Mouse (Mus musculus) embryonic facial prominence, embryonic 10.5 days (tissue): ENCODE measurements at regions not wholly inside any gene's neighbourhood (a gene's known extent, or its start where the extent isn't known, plus 50 kb on each side); places are given as distances from the start of the nearest gene placed in this dataset.
A peak's percentile ranks its signal among the peaks of the same experiment; 100 is the strongest.
"Not testable (repeated sequence)": the region's sequence is repeated elsewhere in the genome, so short reads cannot be mapped to it uniquely, and the experiment has no call there.

Experiments
- DNase-seq: peaks from one replicate; pipeline ENCODE4 v3.0.0-alpha.2; 2017; ENCODE audit warnings: low spot score
- H3K27ac ChIP-seq: fragments of 300-500 bp; sonication (generic); replicated peaks from 2 replicates; pipeline ENCODE4 v1.5.1; 2016; ENCODE audit warnings: mild to moderate bottlenecking
- H3K27me3 ChIP-seq: fragments of 300-500 bp; sonication (generic); replicated peaks from 2 replicates; pipeline ENCODE4 v1.6.1; 2016; ENCODE audit warnings: low read depth, mild to moderate bottlenecking; ENCODE audit not compliant: poor library complexity, severe bottlenecking
- H3K36me3 ChIP-seq: fragments of 300-500 bp; sonication (generic); replicated peaks from 2 replicates; pipeline ENCODE4 v1.6.1; 2016; ENCODE audit warnings: mild to moderate bottlenecking, moderate library complexity
- H3K4me1 ChIP-seq: fragments of 300-500 bp; sonication (generic); 2 replicates; pipeline ENCODE4 v1.6.1; 2016
- H3K4me3 ChIP-seq: fragments of 300-500 bp; sonication (generic); 2 replicates; pipeline ENCODE4 v1.5.1; 2016; ENCODE audit warnings: mild to moderate bottlenecking, moderate library complexity
- H3K9me3 ChIP-seq: fragments of 300-500 bp; sonication (generic); 2 replicates; pipeline ENCODE4 v1.6.1; 2016; ENCODE audit warnings: mild to moderate bottlenecking
- WGBS: fragments of 180-500 bp; shearing (Covaris S2); methylation state at CpG from one replicate; pipeline ENCODE4 v1.1.7; 2016; 5-methylcytosine and 5-hydroxymethylcytosine counted together

DNA sequence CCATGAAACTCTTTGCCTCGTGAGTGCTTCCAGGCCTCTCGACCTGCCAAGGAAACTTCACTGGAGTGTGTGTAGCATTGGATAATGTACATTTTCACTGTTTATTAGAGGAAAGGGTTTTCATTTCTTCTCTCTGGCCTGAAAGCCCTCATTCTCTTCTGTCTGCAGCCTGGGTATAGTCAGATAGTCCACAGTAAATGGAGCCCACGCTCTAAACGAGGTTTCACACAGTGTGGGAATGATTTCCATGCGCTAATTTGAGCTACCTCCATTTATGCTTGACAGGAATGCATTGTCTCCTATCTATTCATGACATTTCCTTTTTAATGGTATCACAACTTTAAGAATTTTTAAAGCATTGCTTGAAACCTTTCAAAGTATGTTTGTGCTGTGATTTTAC lies 180.8 kb upstream of the Pfkp start:
- H3K27ac ChIP-seq: no peak overlapping the region
- no peaks in the 10 kb centered on the region for H3K4me1 ChIP-seq
- no peaks in the 10 kb centered on the region for H3K27me3 ChIP-seq
- no peak overlapping the region for H3K4me3 ChIP-seq
- H3K9me3 ChIP-seq: no peaks in the 10 kb centered on the region
- no peaks in the 10 kb centered on the region for H3K36me3 ChIP-seq
- WGBS: 80% methylated on average over 5 of the region's 5 CpGs
- DNase-seq: no peak

DNA sequence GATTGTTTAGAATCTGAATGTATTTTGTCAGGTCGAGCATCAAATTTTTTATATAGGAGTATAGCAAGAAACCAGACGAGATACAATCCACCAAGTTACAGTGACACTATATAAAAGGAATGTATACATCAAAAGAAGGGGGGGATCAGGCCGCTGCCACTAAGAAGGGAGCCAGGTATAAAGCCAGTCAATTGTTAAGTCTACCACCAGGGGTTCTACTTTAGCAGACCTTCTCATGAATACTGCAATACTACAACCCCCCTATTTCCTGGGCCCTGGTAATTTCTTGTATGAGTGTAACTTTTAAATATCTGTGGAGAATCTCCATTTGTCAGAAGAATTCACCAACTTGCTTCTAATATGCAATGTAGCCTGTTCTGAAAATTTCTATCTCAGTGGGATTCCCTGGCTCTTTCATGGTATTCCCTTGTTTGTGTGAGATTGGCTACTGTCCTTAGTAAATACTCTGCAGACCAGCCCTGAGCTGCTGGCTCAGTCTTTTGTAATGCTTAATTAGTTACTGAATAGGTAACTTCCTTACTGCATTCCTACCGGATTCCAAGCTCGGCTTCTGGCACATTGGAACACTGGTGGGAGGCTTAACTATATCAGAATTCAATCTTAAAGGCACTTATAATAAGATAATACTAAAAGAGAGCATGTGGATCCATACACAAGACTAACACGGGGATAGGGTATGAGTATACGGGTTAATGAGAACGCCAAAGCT lies 180.2 kb upstream of the Pfkp start:
- H3K36me3 ChIP-seq, H3K9me3 ChIP-seq, H3K27ac ChIP-seq, DNase-seq, H3K27me3 ChIP-seq, H3K4me3 ChIP-seq, H3K4me1 ChIP-seq: not testable (repeated sequence)
- WGBS: 89% methylated on average over 8 of the region's 8 CpGs

DNA sequence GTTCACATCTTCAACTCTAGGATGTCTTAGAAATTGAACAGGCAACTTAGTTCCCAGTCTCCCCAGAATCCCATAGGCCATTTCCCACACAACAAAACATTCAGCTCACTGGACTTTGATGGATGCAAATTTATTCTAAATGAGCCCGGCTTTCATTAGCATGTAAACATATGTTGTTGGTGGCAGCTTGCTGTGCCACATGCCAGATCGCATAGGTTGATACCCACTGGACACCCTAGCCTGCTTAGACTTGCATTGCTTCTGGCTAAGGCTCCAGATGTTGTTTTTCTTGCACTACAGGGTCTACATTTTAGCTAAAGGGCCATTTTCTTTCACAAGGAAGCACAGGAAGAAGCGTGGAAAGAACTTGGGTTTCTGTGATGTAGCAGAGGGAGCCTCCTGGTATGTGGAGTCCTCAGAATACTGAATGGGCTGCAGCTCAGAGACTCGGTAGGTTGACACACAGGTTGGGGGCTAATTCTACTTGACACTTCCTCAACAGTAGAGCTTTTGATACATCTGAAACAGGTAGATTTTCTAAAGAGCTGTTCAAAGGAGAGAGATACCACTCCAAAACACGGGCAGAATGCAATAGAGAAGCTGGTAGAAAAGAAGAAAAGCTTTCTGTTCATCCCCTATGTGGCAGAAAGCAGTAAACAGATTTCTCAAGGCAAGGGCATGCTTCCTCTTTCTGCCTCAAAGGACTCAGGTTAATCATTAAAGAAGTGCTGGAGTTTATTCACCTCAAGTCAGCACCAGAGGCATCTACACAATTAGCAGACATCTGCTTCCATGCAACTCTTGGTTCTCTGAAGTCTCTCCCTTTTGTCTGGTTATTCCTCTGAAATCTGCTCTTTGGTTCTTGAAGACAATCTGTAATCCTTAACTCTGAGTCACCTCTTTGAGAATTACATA lies 153.9 kb upstream of the Pfkp start:
- WGBS: 80% methylated on average over 5 of the region's 5 CpGs
- no peak for DNase-seq

DNA sequence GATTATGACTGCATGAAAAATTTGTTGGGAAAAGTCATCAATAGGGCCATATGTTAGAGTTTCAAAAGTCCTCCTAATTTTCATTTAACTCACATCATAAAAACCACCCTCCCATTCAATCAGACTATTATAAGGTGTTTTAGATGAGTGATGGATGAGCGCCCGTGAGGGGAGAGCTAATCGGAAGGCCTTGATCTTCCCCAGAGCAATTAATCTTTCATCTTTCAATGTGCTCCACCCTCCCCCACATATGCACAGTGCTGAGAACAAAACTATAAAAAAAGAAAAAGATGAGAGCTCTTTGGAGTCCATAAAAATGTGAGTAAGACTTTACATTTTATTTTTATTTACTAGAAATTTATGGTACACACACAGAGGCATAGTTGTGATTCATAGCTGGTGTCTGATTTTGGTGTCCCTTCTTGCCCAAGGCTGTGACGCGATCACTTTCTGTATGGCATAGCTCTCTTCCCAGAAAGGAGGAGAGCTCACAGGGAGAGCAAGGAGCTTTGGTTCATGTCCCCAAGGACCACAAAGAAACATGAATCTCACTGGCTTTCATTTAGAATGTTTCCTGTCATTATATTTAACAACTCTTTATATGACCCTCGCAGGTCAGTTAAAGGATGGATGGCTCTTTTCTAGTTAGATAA lies 119.5 kb upstream of the Pfkp start:
- no peak for DNase-seq
- H3K27me3 ChIP-seq: no peaks in the 10 kb centered on the region
- no peaks in the 10 kb centered on the region for H3K4me1 ChIP-seq
- 80% methylated on average over 6 of the region's 6 CpGs for WGBS
- no peak overlapping the region for H3K4me3 ChIP-seq
- H3K36me3 ChIP-seq: no peaks in the 10 kb centered on the region
- H3K9me3 ChIP-seq: no peaks in the 10 kb centered on the region
- no peak overlapping the region for H3K27ac ChIP-seq

More for the DNA sequence above, 153.9 kb upstream of the Pfkp start:
- Histone ChIP-seq H3K4me1 (no peaks in the 10 kb centered on the region), H3K4me3 (no peak overlapping the region), H3K27ac (no peak overlapping the region), H3K9me3 (no peaks in the 10 kb centered on the region), H3K36me3 (no peaks in the 10 kb centered on the region), H3K27me3 (no peaks in the 10 kb centered on the region)

DNA sequence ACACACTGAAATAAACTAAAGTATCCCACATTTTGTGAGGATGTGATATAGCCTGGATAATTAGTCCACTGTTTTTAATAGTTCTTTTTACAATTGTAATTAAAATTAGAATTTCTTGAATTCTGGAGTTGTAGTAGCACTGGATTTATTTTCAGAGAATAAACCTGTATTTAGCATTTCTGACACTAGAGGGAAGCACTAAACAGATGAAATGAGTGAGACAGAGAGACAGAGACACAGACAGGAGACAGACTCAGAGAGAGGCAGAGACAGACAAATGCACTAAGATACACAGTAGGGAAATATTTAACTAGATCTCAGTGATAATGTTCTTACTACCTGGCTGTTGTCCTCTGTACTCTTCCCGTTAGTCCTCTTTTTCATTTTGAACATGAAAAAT lies 108.6 kb upstream of the Pfkp start:
- Histone ChIP-seq H3K36me3 (no peaks in the 10 kb centered on the region), H3K9me3 (no peaks in the 10 kb centered on the region), H3K27me3 (no peaks in the 10 kb centered on the region), H3K4me1 (no peaks in the 10 kb centered on the region), H3K4me3 (no peak overlapping the region), H3K27ac (no peak overlapping the region)
- no peak for DNase-seq
- WGBS: 75% methylated on average over 1 of the region's 1 CpGs

DNA sequence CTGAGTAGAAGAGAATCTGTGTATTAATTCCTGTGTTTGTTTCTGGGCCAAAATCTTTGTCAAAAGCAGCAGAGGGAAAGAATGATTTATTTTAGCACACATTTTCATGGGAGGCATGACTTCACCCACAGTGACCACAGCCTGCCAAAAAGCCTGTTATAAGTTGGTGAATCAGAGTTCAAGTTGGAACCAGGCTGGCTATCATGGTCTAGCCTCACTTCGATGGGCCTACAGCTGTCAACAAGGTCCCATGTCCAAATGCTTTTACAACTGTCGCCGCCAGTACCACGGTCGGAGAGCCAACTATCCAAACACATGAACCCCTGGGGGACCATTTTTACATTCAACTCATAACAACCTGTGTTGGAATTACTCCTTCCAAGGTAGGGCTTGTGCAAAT lies 103.0 kb upstream of the Pfkp start:
- no peaks in the 10 kb centered on the region for H3K4me1 ChIP-seq
- no peaks in the 10 kb centered on the region for H3K9me3 ChIP-seq
- no peaks in the 10 kb centered on the region for H3K27me3 ChIP-seq
- H3K4me3 ChIP-seq: no peak overlapping the region
- WGBS: 89% methylated on average over 5 of the region's 5 CpGs
- H3K27ac ChIP-seq: no peak overlapping the region
- DNase-seq: no peak
- H3K36me3 ChIP-seq: no peaks in the 10 kb centered on the region

DNA sequence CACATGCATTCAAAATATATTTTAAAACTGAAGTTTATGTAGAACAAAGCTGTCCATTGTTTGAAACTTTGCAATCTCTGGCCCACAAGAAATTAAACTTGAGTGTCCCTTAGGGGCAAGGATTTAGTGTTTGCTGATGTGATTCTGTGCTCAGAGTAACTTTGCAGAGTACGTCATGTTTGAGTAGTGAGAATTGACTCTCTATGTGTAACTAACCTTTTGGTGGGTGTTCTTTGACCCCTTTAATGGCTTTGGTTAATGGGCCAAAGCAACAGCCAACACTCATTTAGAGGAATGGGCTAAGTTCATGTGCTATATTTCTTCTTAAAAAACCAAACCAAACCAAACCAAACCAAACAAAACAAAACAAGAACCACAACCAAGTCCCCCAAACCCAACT lies 102.6 kb upstream of the Pfkp start:
- Histone ChIP-seq H3K9me3 (no peaks in the 10 kb centered on the region), H3K4me1 (no peaks in the 10 kb centered on the region), H3K4me3 (no peak overlapping the region), H3K36me3 (no peaks in the 10 kb centered on the region), H3K27me3 (no peaks in the 10 kb centered on the region), H3K27ac (no peak overlapping the region)
- DNase-seq: no peak
- 43% methylated on average over 1 of the region's 1 CpGs for WGBS

DNA sequence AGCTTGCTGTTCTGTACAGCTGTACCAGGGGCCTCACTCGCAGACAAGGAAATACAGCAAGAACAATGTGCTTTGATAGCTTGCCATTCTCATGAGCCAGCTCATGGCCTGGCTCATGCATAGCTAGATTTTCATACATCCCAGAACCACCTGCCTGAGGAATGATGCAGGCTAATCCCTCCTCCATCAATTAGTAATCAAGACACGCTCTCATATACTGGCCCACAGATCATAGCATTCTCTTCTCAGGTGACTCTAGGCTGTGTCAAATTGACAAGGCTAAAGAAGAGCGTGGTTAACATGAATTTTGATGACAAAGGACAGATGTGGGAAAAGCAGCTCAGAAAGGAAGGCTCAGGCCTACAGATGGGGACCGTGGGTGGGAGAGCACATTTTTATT lies 93.3 kb upstream of the Pfkp start:
- WGBS: 88% methylated on average over 4 of the region's 4 CpGs
- Histone ChIP-seq H3K9me3 (no peaks in the 10 kb centered on the region), H3K4me3 (no peak overlapping the region), H3K27me3 (no peaks in the 10 kb centered on the region), H3K27ac (no peak overlapping the region), H3K36me3 (no peaks in the 10 kb centered on the region), H3K4me1 (no peaks in the 10 kb centered on the region)
- DNase-seq: no peak

DNA sequence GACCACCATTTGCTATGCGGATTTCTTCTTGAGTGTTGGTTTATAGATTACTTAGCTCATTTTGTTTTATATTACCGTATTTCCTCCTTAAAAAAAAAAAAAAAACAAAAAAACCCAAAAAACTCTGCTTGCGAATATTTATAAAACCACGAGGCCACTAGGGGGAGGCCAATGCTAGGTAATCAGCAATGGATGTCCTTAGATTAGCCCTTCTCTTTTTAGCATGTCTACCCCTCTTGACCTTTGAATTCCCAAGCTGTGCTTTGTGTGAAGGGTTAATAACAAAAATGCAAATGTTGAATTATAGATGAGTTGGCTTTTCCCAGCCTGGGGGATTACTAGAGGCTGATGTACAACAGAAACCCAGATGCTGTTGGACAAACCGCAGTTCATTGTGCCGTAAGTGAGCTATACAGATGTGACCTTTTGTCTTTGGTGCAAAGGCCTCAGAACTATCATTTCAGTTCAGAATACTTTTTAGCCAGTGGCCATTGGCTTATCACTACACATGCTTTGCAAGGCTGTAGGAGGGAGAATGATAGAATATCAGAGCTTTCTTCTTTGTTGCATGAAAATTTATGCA lies 88.5 kb upstream of the Pfkp start:
- DNase-seq: peak; percentile 37
- 62% methylated on average over 6 of the region's 6 CpGs for WGBS
- Histone ChIP-seq H3K4me1 (no peaks in the 10 kb centered on the region), H3K4me3 (no peak overlapping the region), H3K36me3 (no peaks in the 10 kb centered on the region), H3K27me3 (no peaks in the 10 kb centered on the region), H3K27ac (no peak overlapping the region), H3K9me3 (no peaks in the 10 kb centered on the region)
